Mouse (Mus musculus): ENCODE measurements around the gene Btg4. TPM values are rescaled to one million over a fixed set of nuclear protein-coding genes. Genes with fewer than 3 reads are reported as not detected.
A peak's percentile ranks its signal among the peaks of the same experiment; 100 is the strongest.
"Not testable (repeated sequence)": the region's sequence is repeated elsewhere in the genome, so short reads cannot be mapped to it uniquely, and the experiment has no call there.

The Btg4 gene
- polyA plus RNA-seq, 1 experiment from 2014 or later, result 0.39 TPM

DNA sequence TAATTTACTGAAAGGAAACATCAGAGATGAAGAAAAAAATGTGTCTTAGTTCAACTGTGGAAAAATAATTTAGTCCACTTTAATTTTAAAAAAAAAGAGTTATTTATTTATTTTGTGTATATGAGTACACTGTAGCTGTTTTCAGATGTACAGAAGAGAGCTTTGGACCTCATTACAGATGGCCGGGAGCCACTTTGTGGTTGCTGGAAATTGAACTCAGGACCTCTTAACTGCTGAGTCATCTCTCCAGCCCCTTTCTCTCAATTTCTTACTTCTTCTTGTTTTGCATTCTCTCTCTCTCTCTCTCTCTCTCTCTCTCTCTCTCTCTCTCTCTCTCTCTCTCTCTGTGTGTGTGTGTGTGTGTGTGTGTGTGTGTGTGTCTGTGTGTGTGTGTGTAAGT is 78.7 kb downstream of the Btg4 start:
- not testable (repeated sequence) for H3K27ac ChIP-seq (replicated peaks; ENCODE audit: low read depth, low read length); DNase-seq (ENCODE audit: low spot score); H3K9me3 ChIP-seq (ENCODE audit: control insufficient read depth, low read length); ATAC-seq (ENCODE audit: low read depth); H3K4me2 ChIP-seq (ENCODE audit: low read depth, low read length); H3K4me1 ChIP-seq (ENCODE audit: control insufficient read depth, insufficient read depth, low read length); H3K4me3 ChIP-seq (ENCODE audit: low read depth, low read length); H3K36me3 ChIP-seq (ENCODE audit: control insufficient read depth, insufficient read depth, low read length); H3K27me3 ChIP-seq (replicated peaks; ENCODE audit: control insufficient read depth, insufficient read depth, low read length); H3K9ac ChIP-seq (ENCODE audit: low read depth, low read length)
- WGBS, result 89% methylated on average over 1 of the region's 1 CpGs

DNA sequence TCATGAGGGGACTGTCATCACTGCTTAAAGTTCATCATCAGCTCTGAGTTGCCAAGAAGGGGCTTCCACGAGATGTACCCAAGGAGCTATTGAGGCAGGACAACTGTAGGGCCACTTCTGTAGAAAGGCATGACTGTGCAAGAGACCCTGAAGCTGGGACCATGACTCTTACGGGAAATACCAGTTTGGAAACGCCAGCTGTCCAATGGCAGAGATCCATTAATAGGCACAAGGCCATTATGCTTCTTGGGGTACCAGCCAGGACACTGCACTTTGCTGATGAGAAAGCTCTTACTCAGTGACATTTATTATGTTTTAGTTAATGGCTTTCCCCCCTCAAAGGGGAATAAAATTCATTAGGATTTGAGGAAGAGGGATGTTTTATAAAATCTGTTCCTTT is 80.0 kb downstream of the Btg4 start:
- Histone ChIP-seq H3K36me3 (ENCODE audit: control insufficient read depth, insufficient read depth, low read length) (no peaks in the 10 kb centered on the region), H3K27ac (replicated peaks; ENCODE audit: low read depth, low read length) (no peak overlapping the region), H3K9me3 (ENCODE audit: control insufficient read depth, low read length) (no peaks in the 10 kb centered on the region), H3K4me1 (ENCODE audit: control insufficient read depth, insufficient read depth, low read length) (no peaks in the 10 kb centered on the region), H3K4me2 (ENCODE audit: low read depth, low read length) (no peak overlapping the region), H3K9ac (ENCODE audit: low read depth, low read length) (no peak overlapping the region), H3K27me3 (replicated peaks; ENCODE audit: control insufficient read depth, insufficient read depth, low read length) (no peaks in the 10 kb centered on the region), H3K4me3 (ENCODE audit: low read depth, low read length) (no peak overlapping the region)
- 85% methylated on average over 3 of the region's 3 CpGs for WGBS
- DNase-seq (ENCODE audit: low spot score) (no peak), ATAC-seq (ENCODE audit: low read depth) (no peak)

DNA sequence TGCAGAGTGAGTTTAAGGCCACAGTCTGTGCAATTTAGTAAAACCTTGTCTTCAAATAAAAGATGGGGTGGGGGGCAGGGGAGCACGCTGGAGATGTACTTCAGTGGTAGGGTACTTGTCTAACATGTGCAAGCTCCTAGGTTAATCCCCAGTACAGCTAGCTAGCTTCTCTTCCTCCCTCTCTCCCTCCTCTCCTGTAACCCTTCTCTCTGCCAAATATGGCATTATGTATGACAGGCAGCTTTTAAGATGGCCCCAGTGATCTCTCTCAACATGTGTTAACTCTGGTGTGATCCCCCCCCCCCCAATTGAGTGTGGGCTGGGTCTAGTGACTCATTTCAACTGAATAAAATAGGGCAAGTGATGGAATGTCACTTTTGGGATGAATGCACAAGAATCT is 82.7 kb downstream of the Btg4 start:
- H3K27me3 ChIP-seq (replicated peaks; ENCODE audit: control insufficient read depth, insufficient read depth, low read length), result no peaks in the 10 kb centered on the region
- peaks cover 14% of the 10 kb centered on the region for H3K4me1 ChIP-seq (ENCODE audit: control insufficient read depth, insufficient read depth, low read length)
- H3K4me2 ChIP-seq (ENCODE audit: low read depth, low read length), result no peak overlapping the region
- no peak overlapping the region for H3K4me3 ChIP-seq (ENCODE audit: low read depth, low read length)
- ATAC-seq (ENCODE audit: low read depth) (no peak), DNase-seq (ENCODE audit: low spot score) (no peak)
- H3K9ac ChIP-seq (ENCODE audit: low read depth, low read length), result no peak overlapping the region
- WGBS, result 90% methylated on average over 1 of the region's 1 CpGs
- H3K9me3 ChIP-seq (ENCODE audit: control insufficient read depth, low read length), result no peaks in the 10 kb centered on the region
- H3K36me3 ChIP-seq (ENCODE audit: control insufficient read depth, insufficient read depth, low read length), result no peaks in the 10 kb centered on the region
- no peak overlapping the region for H3K27ac ChIP-seq (replicated peaks; ENCODE audit: low read depth, low read length)

DNA sequence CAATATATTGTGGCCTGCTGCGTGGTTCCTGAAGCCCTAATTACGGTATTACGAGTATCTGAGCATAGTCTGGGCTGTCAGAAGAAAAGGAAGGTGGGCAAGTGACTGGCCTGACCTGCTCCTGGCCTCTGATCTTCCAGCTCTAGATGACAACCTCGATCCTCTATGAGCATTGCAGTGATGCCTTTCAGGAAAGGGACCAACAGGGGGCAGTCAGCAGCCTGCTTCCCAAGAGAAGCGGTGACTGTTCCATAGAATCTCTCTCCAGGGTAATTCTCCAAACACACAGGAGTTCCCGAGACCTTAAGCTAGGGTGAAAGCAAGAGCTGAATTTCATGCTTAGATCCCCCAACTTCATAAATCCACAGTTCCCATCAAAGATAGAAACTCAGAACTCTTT is 83.5 kb downstream of the Btg4 start:
- DNase-seq (ENCODE audit: low spot score), result no peak
- no peak for ATAC-seq (ENCODE audit: low read depth)
- H3K9me3 ChIP-seq (ENCODE audit: control insufficient read depth, low read length), result no peaks in the 10 kb centered on the region
- H3K4me3 ChIP-seq (ENCODE audit: low read depth, low read length), result no peak overlapping the region
- no peak overlapping the region for H3K27ac ChIP-seq (replicated peaks; ENCODE audit: low read depth, low read length)
- H3K27me3 ChIP-seq (replicated peaks; ENCODE audit: control insufficient read depth, insufficient read depth, low read length), result no peaks in the 10 kb centered on the region
- H3K9ac ChIP-seq (ENCODE audit: low read depth, low read length), result no peak overlapping the region
- peaks cover 14% of the 10 kb centered on the region for H3K4me1 ChIP-seq (ENCODE audit: control insufficient read depth, insufficient read depth, low read length)
- no peak overlapping the region for H3K4me2 ChIP-seq (ENCODE audit: low read depth, low read length)
- WGBS, result 60% methylated on average over 6 of the region's 6 CpGs
- no peaks in the 10 kb centered on the region for H3K36me3 ChIP-seq (ENCODE audit: control insufficient read depth, insufficient read depth, low read length)

DNA sequence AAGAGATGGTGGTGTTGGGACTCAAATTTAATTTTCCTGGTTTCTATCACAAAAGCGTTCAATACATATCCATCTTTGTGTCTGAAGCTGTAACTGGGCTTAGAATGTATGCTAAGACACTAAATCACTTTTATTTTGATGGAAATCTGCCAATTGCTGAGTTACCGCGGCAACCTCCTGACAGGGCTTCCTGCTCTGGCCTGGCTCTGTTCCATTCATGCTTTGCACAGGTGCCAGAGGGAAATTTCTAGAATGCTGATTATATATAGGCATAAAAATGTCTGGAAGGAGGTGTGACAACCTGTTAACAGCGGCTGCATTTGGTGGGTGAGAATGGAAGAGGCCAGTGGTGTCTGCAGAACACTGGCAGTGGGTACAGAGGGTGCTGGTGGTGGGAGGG is 85.8 kb downstream of the Btg4 start:
- Histone ChIP-seq H3K4me1 (ENCODE audit: control insufficient read depth, insufficient read depth, low read length) (peaks cover 14% of the 10 kb centered on the region), H3K9ac (ENCODE audit: low read depth, low read length) (no peak overlapping the region), H3K9me3 (ENCODE audit: control insufficient read depth, low read length) (no peaks in the 10 kb centered on the region), H3K4me2 (ENCODE audit: low read depth, low read length) (no peak overlapping the region), H3K36me3 (ENCODE audit: control insufficient read depth, insufficient read depth, low read length) (no peaks in the 10 kb centered on the region), H3K27ac (replicated peaks; ENCODE audit: low read depth, low read length) (no peak overlapping the region), H3K27me3 (replicated peaks; ENCODE audit: control insufficient read depth, insufficient read depth, low read length) (no peaks in the 10 kb centered on the region), H3K4me3 (ENCODE audit: low read depth, low read length) (no peak overlapping the region)
- 53% methylated on average over 4 of the region's 4 CpGs for WGBS
- DNase-seq (ENCODE audit: low spot score) (peak; percentile 77), ATAC-seq (ENCODE audit: low read depth) (no peak)

DNA sequence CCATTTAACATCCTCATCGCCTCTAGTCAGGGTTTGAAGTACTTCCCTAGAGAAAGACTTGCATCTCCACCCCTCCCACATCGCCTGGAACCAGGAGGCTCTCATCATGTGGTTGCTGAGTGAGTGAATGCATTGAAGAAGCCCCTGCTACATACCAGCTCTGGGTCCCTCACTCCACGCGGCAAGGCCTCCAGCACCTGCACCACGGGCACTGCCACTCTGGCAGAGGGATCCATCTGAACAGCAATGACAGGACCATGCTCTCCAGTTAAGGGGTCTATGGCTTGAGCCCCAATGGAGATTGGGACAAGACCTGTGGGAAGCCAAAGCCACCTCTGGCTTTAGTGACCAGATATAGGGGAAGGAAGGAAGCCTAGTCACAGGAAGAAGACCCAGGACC is 86.6 kb downstream of the Btg4 start:
- WGBS, result 76% methylated on average over 5 of the region's 5 CpGs
- ATAC-seq (ENCODE audit: low read depth), result no peak

DNA sequence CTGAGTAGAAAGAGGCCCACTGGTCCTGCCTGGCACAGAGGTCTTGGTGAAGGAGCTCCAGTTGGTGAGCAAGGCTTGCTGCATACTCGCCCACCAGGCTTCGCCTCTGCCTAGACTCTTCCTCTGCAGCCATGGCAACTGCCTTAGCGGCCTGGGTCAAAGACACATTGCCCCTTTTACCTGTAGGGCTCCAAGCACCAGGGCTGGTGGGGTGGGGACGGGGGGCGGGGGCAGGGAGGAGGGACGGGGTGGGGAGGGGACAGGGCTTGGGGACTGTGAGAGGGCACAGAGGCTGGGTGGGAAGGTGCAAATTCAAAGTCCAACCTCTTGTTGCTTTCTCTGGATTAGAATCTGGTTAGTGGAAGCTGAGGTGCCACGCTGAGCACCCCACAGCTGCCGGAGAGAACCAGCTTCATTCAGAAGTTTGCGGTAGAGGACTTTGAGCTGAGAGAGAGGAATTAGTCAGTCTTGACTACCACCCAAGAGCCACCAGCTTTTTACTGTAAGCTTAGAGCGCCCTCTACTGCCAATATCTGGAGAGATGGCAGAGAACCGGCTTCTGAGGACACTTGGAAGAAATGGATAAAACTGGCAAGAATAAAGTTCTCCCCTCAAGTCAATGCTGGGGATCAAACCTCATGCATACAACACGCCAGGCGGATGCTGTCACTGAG is 91.5 kb downstream of the Btg4 start:
- Histone ChIP-seq H3K27me3 (replicated peaks; ENCODE audit: control insufficient read depth, insufficient read depth, low read length) (no peaks in the 10 kb centered on the region), H3K36me3 (ENCODE audit: control insufficient read depth, insufficient read depth, low read length) (no peaks in the 10 kb centered on the region), H3K9me3 (ENCODE audit: control insufficient read depth, low read length) (no peaks in the 10 kb centered on the region), H3K9ac (ENCODE audit: low read depth, low read length) (0 out of 2 replicates have a peak overlapping the region, but pooled peaks have one; percentile 19), H3K4me2 (ENCODE audit: low read depth, low read length) (peak overlapping the region; percentile 36), H3K4me1 (ENCODE audit: control insufficient read depth, insufficient read depth, low read length) (peaks cover 4% of the 10 kb centered on the region), H3K4me3 (ENCODE audit: low read depth, low read length) (no peak overlapping the region), H3K27ac (replicated peaks; ENCODE audit: low read depth, low read length) (no peak overlapping the region)
- ATAC-seq (ENCODE audit: low read depth) (peak; percentile 45; the same call in 1 of the 2 replicates), DNase-seq (ENCODE audit: low spot score) (peak; percentile 90)
- WGBS, result 18% methylated on average over 11 of the region's 13 CpGs

More for the DNA sequence above, 86.6 kb downstream of the Btg4 start:
- Histone ChIP-seq H3K4me1 (ENCODE audit: control insufficient read depth, insufficient read depth, low read length) (peaks cover 14% of the 10 kb centered on the region), H3K4me3 (ENCODE audit: low read depth, low read length) (no peak overlapping the region), H3K27ac (replicated peaks; ENCODE audit: low read depth, low read length) (no peak overlapping the region), H3K36me3 (ENCODE audit: control insufficient read depth, insufficient read depth, low read length) (no peaks in the 10 kb centered on the region), H3K27me3 (replicated peaks; ENCODE audit: control insufficient read depth, insufficient read depth, low read length) (no peaks in the 10 kb centered on the region), H3K4me2 (ENCODE audit: low read depth, low read length) (no peak overlapping the region), H3K9ac (ENCODE audit: low read depth, low read length) (no peak overlapping the region), H3K9me3 (ENCODE audit: control insufficient read depth, low read length) (no peaks in the 10 kb centered on the region)
- no peak for DNase-seq (ENCODE audit: low spot score)

DNA sequence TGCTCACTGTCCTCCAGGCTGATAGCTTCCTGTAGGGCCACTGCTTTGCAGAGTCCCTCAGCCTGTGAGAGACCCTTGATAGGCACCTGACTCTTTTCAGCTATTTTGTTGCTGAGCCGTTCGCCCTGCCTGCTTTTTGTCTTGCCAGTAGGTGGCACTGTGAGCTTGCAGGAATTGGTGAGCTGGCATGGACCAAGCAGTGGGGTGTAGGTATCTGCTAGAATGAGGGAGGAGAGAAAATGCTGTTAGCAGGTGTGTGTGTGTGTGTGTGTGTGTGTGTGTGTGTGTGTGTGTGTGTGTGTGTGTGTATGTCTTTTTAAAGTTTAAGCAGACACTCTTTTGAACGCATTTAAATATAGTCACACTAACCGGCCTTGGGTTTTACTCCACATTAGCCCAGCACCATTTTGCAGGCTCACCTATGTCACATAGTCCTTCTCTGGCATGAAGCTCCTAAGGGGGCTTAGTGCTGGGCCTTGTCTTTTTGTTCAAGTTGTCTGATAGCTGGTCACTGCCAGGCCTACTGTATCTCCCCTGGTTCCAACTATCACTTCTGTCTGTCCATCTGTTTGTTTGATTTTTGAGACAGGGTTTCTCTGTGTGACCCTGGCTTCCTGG is 101.2 kb downstream of the Btg4 start:
- Histone ChIP-seq H3K4me1 (ENCODE audit: control insufficient read depth, insufficient read depth, low read length) (no peaks in the 10 kb centered on the region), H3K36me3 (ENCODE audit: control insufficient read depth, insufficient read depth, low read length) (no peaks in the 10 kb centered on the region), H3K27ac (replicated peaks; ENCODE audit: low read depth, low read length) (no peak overlapping the region), H3K4me3 (ENCODE audit: low read depth, low read length) (no peak overlapping the region), H3K27me3 (replicated peaks; ENCODE audit: control insufficient read depth, insufficient read depth, low read length) (peaks cover 20% of the 10 kb centered on the region; the same call in 1 of the 2 replicates), H3K9ac (ENCODE audit: low read depth, low read length) (no peak overlapping the region), H3K4me2 (ENCODE audit: low read depth, low read length) (no peak overlapping the region), H3K9me3 (ENCODE audit: control insufficient read depth, low read length) (no peaks in the 10 kb centered on the region)
- peak; percentile 82 for ATAC-seq (ENCODE audit: low read depth)
- WGBS, result 31% methylated on average over 4 of the region's 4 CpGs
- peak; percentile 83 for DNase-seq (ENCODE audit: low spot score)

DNA sequence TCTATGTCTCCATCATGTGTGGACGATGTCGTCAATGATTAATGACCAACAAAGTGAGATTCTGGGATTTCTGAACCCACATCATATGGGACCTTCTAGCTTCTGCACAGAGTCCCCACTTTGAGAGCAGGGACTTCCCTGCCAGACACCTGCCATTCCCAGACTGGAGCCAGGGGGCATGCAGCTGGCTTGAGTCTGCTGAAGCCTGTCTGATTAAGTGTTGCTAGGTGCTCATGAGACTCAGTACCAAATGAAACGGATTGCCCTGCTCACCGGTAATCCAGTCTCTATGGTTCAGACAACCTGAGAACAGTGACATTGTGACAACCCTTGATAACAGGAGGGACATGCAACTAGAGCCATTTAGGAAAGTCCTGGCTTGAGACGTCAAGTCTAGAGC is 103.3 kb downstream of the Btg4 start:
- Histone ChIP-seq H3K36me3 (ENCODE audit: control insufficient read depth, insufficient read depth, low read length) (no peaks in the 10 kb centered on the region), H3K27me3 (replicated peaks; ENCODE audit: control insufficient read depth, insufficient read depth, low read length) (peaks cover 20% of the 10 kb centered on the region; the same call in 1 of the 2 replicates), H3K4me2 (ENCODE audit: low read depth, low read length) (no peak overlapping the region), H3K27ac (replicated peaks; ENCODE audit: low read depth, low read length) (no peak overlapping the region), H3K4me3 (ENCODE audit: low read depth, low read length) (no peak overlapping the region), H3K4me1 (ENCODE audit: control insufficient read depth, insufficient read depth, low read length) (peaks cover 5% of the 10 kb centered on the region; the same call in 1 of the 2 replicates), H3K9ac (ENCODE audit: low read depth, low read length) (no peak overlapping the region), H3K9me3 (ENCODE audit: control insufficient read depth, low read length) (no peaks in the 10 kb centered on the region)
- ATAC-seq (ENCODE audit: low read depth) (no peak), DNase-seq (ENCODE audit: low spot score) (no peak)
- WGBS, result 68% methylated on average over 5 of the region's 5 CpGs
